Mouse (Mus musculus) myocyte (in vitro differentiated cells): ENCODE data around the gene Impg1.

Experiments
- MAX ChIP-seq: IDR thresholded peaks from one replicate; pipeline ENCODE4 v1.6.1; 2011; ENCODE audit warnings: low read depth, mild to moderate bottlenecking, control low read depth
- POLR2A ChIP-seq: IDR thresholded peaks from one replicate; pipeline ENCODE4 v1.6.1; 2011; ENCODE audit warnings: low read depth, mild to moderate bottlenecking, control low read depth, moderate library complexity; ENCODE audit not compliant: insufficient read length
- POLR2AphosphoS2 ChIP-seq: IDR thresholded peaks from one replicate; pipeline ENCODE4 v1.6.1; 2011; ENCODE audit warnings: low read depth, control low read depth; ENCODE audit not compliant: insufficient read length
- TCF12 ChIP-seq: IDR thresholded peaks from one replicate; pipeline ENCODE4 v1.6.1; 2011; ENCODE audit warnings: mild to moderate bottlenecking, control low read depth; ENCODE audit not compliant: poor library complexity, insufficient read depth, severe bottlenecking
- TCF3 ChIP-seq: IDR thresholded peaks from one replicate; pipeline ENCODE4 v1.6.1; 2011; ENCODE audit warnings: low read depth, control low read depth; ENCODE audit not compliant: insufficient read length
- USF1 ChIP-seq: IDR thresholded peaks from one replicate; pipeline ENCODE4 v1.6.1; 2011; ENCODE audit warnings: low read depth, mild to moderate bottlenecking, control low read depth, moderate library complexity

DNA sequence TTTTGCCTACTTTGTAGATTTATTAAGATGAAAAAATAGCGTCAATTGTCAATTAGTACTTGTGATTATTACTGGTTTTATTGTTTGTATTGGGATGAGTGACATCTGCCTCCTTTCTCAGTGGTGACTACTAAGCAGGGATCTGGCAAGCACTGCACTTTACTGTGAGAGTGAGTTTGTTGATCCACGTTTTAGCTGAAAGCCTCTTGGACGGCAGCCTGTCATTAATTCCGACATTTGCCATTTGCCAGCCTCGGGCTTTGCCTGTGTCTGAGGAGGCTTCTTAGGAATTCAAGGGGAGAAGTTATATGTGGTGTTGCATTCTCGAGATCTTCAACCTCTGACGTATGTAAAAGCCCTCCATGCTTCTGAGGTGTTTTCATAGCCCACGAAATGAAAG is 131.8 kb downstream of the Impg1 start:
- TF ChIP-seq USF1 (no peak), POLR2A (no peak), TCF12 (no peak), POLR2AphosphoS2 (no peak), MAX (no peak), TCF3 (no peak)
